Mouse (Mus musculus): ENCODE results near the gene Thumpd1.

Gene Thumpd1

GRCm38 (mm10) chr7:119670925-119671324, 49.7 kb downstream of the Thumpd1 start:
- DNase-seq (ENCODE audit: low spot score), result no peak

GRCm38 (mm10) chr7:119670395-119670794, 50.2 kb downstream of the Thumpd1 start:
- no peak for DNase-seq (ENCODE audit: low spot score)

- DNase-seq (ENCODE audit: low spot score), result no peak
These were observed 52.7 kb downstream of the Thumpd1 start for GRCm38 (mm10) chr7:119667893-119668292.

All from layer of hippocampus, adult 9-10 months (tissue).